Mouse (Mus musculus): ENCODE measurements at regions not wholly inside any gene's neighbourhood (a gene's known extent, or its start where the extent isn't known, plus 50 kb on each side); places are given as distances from the start of the nearest gene placed in this dataset.

GRCm38 (mm10) chr17:45784496-45784895 lies 50.9 kb upstream of the 1600014C23Rik start:
- TF ChIP-seq NRF1 (IDR thresholded peaks at IDR 0.05; ENCODE audit: low read depth, low read length): no peak
- TF ChIP-seq RAD21 (IDR thresholded peaks at IDR 0.05; ENCODE audit: low read depth, low read length): no peak
- TF ChIP-seq CHD1 (IDR thresholded peaks at IDR 0.05; ENCODE audit: low read depth, low read length): no peak
- no peak for TF ChIP-seq SMC3 (IDR thresholded peaks at IDR 0.05; ENCODE audit: low read depth, low read length)
- TF ChIP-seq ZNF384 (IDR thresholded peaks at IDR 0.05; ENCODE audit: low read depth, low read length): no peak

All from CH12.LX (cell line).